Mouse (Mus musculus) liver, embryonic 14.5 days (tissue): Measurements from ENCODE around the gene Pacsin2.

Source experiments
- CTCF ChIP-seq: IDR thresholded peaks from 2 replicates; pipeline ENCODE4 v1.5.1; 2016; ENCODE audit warnings: antibody characterized with exemption, low read depth, control low read depth
- EP300 ChIP-seq: IDR thresholded peaks from 2 replicates; pipeline ENCODE4 v1.6.1; 2016; ENCODE audit warnings: antibody characterized with exemption, low read depth

DNA sequence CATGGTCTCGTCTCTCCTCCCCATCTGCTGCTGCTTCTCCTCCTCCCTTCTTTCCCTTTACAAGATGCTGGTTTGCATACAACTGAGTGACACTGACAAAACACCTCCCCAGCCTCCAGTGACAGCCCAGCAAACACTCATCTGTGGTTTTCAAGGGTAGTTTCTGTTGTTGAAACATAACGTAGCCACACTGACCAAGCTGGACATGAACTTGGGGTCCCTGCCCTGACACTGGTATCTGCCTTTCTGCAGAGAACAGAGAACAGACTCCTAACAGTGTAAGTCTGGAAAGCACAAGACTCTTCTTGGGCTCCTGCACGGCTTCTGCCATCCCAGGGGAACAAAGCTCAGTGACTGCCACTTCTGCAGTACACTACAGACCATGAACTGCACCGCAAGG is 29.7 kb downstream of the Pacsin2 start:
- TF ChIP-seq CTCF (no peak), EP300 (no peak)
